Mouse (Mus musculus) G1E (cell line): Measurements from ENCODE around the gene Cenpo. TPM values are rescaled to one million over a fixed set of nuclear protein-coding genes. Genes with fewer than 3 reads are reported as not detected.
"Not testable (repeated sequence)": the region's sequence is repeated elsewhere in the genome, so short reads cannot be mapped to it uniquely, and the experiment has no call there.

Source experiments
- ATAC-seq: 2 replicates; pipeline ENCODE4 v1.8.0; 2016; ENCODE audit warnings: mild to moderate bottlenecking; ENCODE audit not compliant: insufficient number of reproducible peaks, poor library complexity, low FRiP score, severe bottlenecking; ENCODE audit errors: extremely low read depth
- DNase-seq: peaks from one replicate; pipeline ENCODE4 v3.0.0; 2012; ENCODE audit warnings: low spot score
- H3K27me3 ChIP-seq: 2 replicates; pipeline ENCODE4 v1.6.1; 2012; ENCODE audit warnings: mild to moderate bottlenecking, low read length, inconsistent platforms; ENCODE audit not compliant: insufficient read depth
- H3K36me3 ChIP-seq: replicated peaks from 2 replicates; pipeline ENCODE3; 2012; ENCODE audit warnings: mild to moderate bottlenecking, inconsistent platforms
- H3K4me1 ChIP-seq: 2 replicates; pipeline ENCODE4 v1.6.1; 2012; ENCODE audit warnings: low read depth, low read length, inconsistent platforms, mixed read lengths; ENCODE audit not compliant: insufficient read depth
- H3K4me3 ChIP-seq: 2 replicates; pipeline ENCODE4 v1.5.1; 2012; ENCODE audit warnings: low read depth, mild to moderate bottlenecking, inconsistent platforms, low read length, moderate library complexity, mixed read lengths
- H3K9me3 ChIP-seq: replicated peaks from 2 replicates; pipeline ENCODE4 v1.6.1; 2012; ENCODE audit warnings: inconsistent platforms
- CTCF ChIP-seq: IDR thresholded peaks from 2 replicates; pipeline ENCODE4 v1.5.1; 2012; ENCODE audit warnings: low read depth, low read length, inconsistent platforms, mixed read lengths
- GATA1 ChIP-seq: IDR thresholded peaks from 2 replicates; pipeline ENCODE4 v1.6.1; 2012; ENCODE audit warnings: borderline replicate concordance, low read length, inconsistent platforms, mixed read lengths
- GATA2 ChIP-seq: IDR thresholded peaks from 2 replicates; pipeline ENCODE4 v1.6.1; 2012; ENCODE audit warnings: low read depth, low read length, inconsistent platforms, borderline replicate concordance
- POLR2AphosphoS5 ChIP-seq: IDR thresholded peaks from 2 replicates; pipeline ENCODE4 v1.6.1; 2012; ENCODE audit warnings: low read depth, low read length, inconsistent platforms; ENCODE audit not compliant: insufficient replicate concordance
- TAL1 ChIP-seq: conservative IDR thresholded peaks from 2 replicates; pipeline ENCODE4 v1.6.1; 2012; ENCODE audit warnings: low read depth, low read length, inconsistent platforms, mixed read lengths
- polyA plus RNA-seq: library from polyadenylated mRNA; stranded (reverse); fragments of >175 nt; gene quantifications from 2 replicates; pipeline ENCODE4 v1.2.3, GENCODE M21; 2012
- total RNA-seq, 2 experiments: library from RNA; stranded (forward) in 1 of 2; stranded (reverse) in 1 of 2; fragments of 200-1000 nt in 1 of 2; fragments of >200 nt in 1 of 2; fragmentation: Nextera tagmentation in 1 of 2; gene quantifications; 2 replicates each; pipeline ENCODE4 v1.2.3; 2014 to 2017

Cenpo gene
- total and polyA plus RNA-seq, 3 experiments, result 3.2 to 40.6 (median 39.1) TPM

- H3K4me1 ChIP-seq, result no peaks in the 10 kb centered on the region
- no peak overlapping the region for H3K4me3 ChIP-seq
- H3K36me3 ChIP-seq, result peaks cover 33% of the 10 kb centered on the region
- H3K27me3 ChIP-seq, result no peaks in the 10 kb centered on the region
- ATAC-seq (no peak), DNase-seq (no peak)
- TF ChIP-seq TAL1, result no peak
- TF ChIP-seq GATA1, result no peak
- TF ChIP-seq GATA2, result no peak
- TF ChIP-seq CTCF, result no peak
- TF ChIP-seq POLR2AphosphoS5, result no peak
- H3K9me3 ChIP-seq, result no peaks in the 10 kb centered on the region
Measured at GRCm38 (mm10) chr12:4252742-4253655, 18.9 kb upstream of the Cenpo start.

- Histone ChIP-seq H3K36me3 (peaks cover 34% of the 10 kb centered on the region), H3K4me3 (no peak overlapping the region), H3K4me1 (no peaks in the 10 kb centered on the region), H3K27me3 (no peaks in the 10 kb centered on the region), H3K9me3 (no peaks in the 10 kb centered on the region)
- TF ChIP-seq CTCF, result no peak
- no peak for TF ChIP-seq GATA1
- no peak for TF ChIP-seq POLR2AphosphoS5
- TF ChIP-seq GATA2, result no peak
- no peak for TF ChIP-seq TAL1
- no peak for ATAC-seq
- DNase-seq, result no peak
Measured at GRCm38 (mm10) chr12:4249786-4250185, 15.7 kb upstream of the Cenpo start.

- no peak for TF ChIP-seq GATA2
- TF ChIP-seq GATA1, result no peak
- TF ChIP-seq POLR2AphosphoS5, result no peak
- TF ChIP-seq CTCF, result no peak
- no peak for TF ChIP-seq TAL1
- H3K4me3 ChIP-seq, result no peak overlapping the region
- ATAC-seq (no peak), DNase-seq (no peak)
- no peaks in the 10 kb centered on the region for H3K4me1 ChIP-seq
- no peaks in the 10 kb centered on the region for H3K27me3 ChIP-seq
- no peaks in the 10 kb centered on the region for H3K9me3 ChIP-seq
- H3K36me3 ChIP-seq, result peaks cover 10% of the 10 kb centered on the region
Measured at GRCm38 (mm10) chr12:4245742-4246141, 11.6 kb upstream of the Cenpo start.

GRCm38 (mm10) chr12:4243805-4244204 is 9.7 kb upstream of the Cenpo start:
- DNase-seq (no peak), ATAC-seq (no peak)
- TF ChIP-seq TAL1 (no peak), GATA2 (no peak), CTCF (no peak), POLR2AphosphoS5 (no peak), GATA1 (no peak)
- Histone ChIP-seq H3K36me3 (peaks cover 9% of the 10 kb centered on the region), H3K4me3 (no peak overlapping the region), H3K27me3 (no peaks in the 10 kb centered on the region), H3K4me1 (no peaks in the 10 kb centered on the region), H3K9me3 (no peaks in the 10 kb centered on the region)

GRCm38 (mm10) chr12:4240281-4240680 is 6.2 kb upstream of the Cenpo start:
- not testable (repeated sequence) for ATAC-seq, DNase-seq, H3K9me3 ChIP-seq, H3K27me3 ChIP-seq, H3K4me1 ChIP-seq, H3K4me3 ChIP-seq
- peaks cover 31% of the 10 kb centered on the region for H3K36me3 ChIP-seq

- no peak overlapping the region for H3K4me3 ChIP-seq
- H3K36me3 ChIP-seq, result peaks cover 31% of the 10 kb centered on the region
- no peak for TF ChIP-seq GATA1
- TF ChIP-seq GATA2, result no peak
- TF ChIP-seq TAL1, result no peak
- no peak for TF ChIP-seq POLR2AphosphoS5
- no peak for TF ChIP-seq CTCF
- H3K27me3 ChIP-seq, result no peaks in the 10 kb centered on the region
- H3K4me1 ChIP-seq, result peaks cover 12% of the 10 kb centered on the region
- DNase-seq (no peak), ATAC-seq (no peak)
- H3K9me3 ChIP-seq, result no peaks in the 10 kb centered on the region
Measured at GRCm38 (mm10) chr12:4237481-4237880, 3.4 kb upstream of the Cenpo start.
